Mouse (Mus musculus): ENCODE data around the gene Tbc1d22a. TPM values are rescaled to one million over a fixed set of nuclear protein-coding genes. Genes with fewer than 3 reads are reported as not detected.
"Not testable (repeated sequence)": the region's sequence is repeated elsewhere in the genome, so short reads cannot be mapped to it uniquely, and the experiment has no call there.

Tbc1d22a gene
- total RNA-seq, 2 experiments from 2014 or later = 19.6 to 20.4 TPM

GRCm38 (mm10) chr15:86199052-86199451, 15.2 kb upstream of the Tbc1d22a start:
- DNase-seq (ENCODE audit: extremely low spot score in 1 of 2, low spot score in 2 of 2) = no peak
- intact Hi-C loops (cut with DNase I) = no loop called here

GRCm38 (mm10) chr15:86199482-86199881, 14.8 kb upstream of the Tbc1d22a start:
- DNase-seq (ENCODE audit: extremely low spot score in 1 of 2, low spot score in 2 of 2) = no peak
- intact Hi-C loops (cut with DNase I) = no loop called here

- intact Hi-C loops (cut with DNase I) = no loop called here
- DNase-seq (ENCODE audit: extremely low spot score in 1 of 2, low spot score in 2 of 2) = no peak
Observed at GRCm38 (mm10) chr15:86200169-86200568, 14.1 kb upstream of the Tbc1d22a start.

- DNase-seq (ENCODE audit: extremely low spot score in 1 of 2, low spot score in 2 of 2) = peak in 1 of 2 experiments; percentile 53
- intact Hi-C loops (cut with DNase I) = no loop called here
Observed at GRCm38 (mm10) chr15:86201095-86201494, 13.2 kb upstream of the Tbc1d22a start.

GRCm38 (mm10) chr15:86201696-86202330, 12.4 kb upstream of the Tbc1d22a start:
- peak in 1 of 2 experiments; percentile 72 for DNase-seq (ENCODE audit: extremely low spot score in 1 of 2, low spot score in 2 of 2)
- intact Hi-C loops (cut with DNase I) = no loop called here

- DNase-seq (ENCODE audit: extremely low spot score in 1 of 2, low spot score in 2 of 2) = no peak
- intact Hi-C loops (cut with DNase I) = no loop called here
Observed at GRCm38 (mm10) chr15:86202640-86203039, 11.6 kb upstream of the Tbc1d22a start.

- intact Hi-C loops (cut with DNase I) = no loop called here
- DNase-seq (ENCODE audit: extremely low spot score in 1 of 2, low spot score in 2 of 2) = no peak
Observed at GRCm38 (mm10) chr15:86203292-86203793, 10.9 kb upstream of the Tbc1d22a start.

- intact Hi-C loops (cut with DNase I) = no loop called here
- DNase-seq (ENCODE audit: extremely low spot score in 1 of 2, low spot score in 2 of 2) = peak in 1 of 2 experiments; percentile 51
Observed at GRCm38 (mm10) chr15:86203942-86204561, 10.2 kb upstream of the Tbc1d22a start.

- peak in 1 of 2 experiments; percentile 62 for DNase-seq (ENCODE audit: extremely low spot score in 1 of 2, low spot score in 2 of 2)
- intact Hi-C loops (cut with DNase I) = no loop called here
Observed at GRCm38 (mm10) chr15:86205300-86205699, 9.0 kb upstream of the Tbc1d22a start.

- no peak for DNase-seq (ENCODE audit: extremely low spot score in 1 of 2, low spot score in 2 of 2)
- intact Hi-C loops (cut with DNase I) = no loop called here
Observed at GRCm38 (mm10) chr15:86206385-86206784, 7.9 kb upstream of the Tbc1d22a start.

GRCm38 (mm10) chr15:86212193-86212592, 2.1 kb upstream of the Tbc1d22a start:
- DNase-seq (ENCODE audit: extremely low spot score in 1 of 2, low spot score in 2 of 2); intact Hi-C loops (cut with DNase I): not testable (repeated sequence)

GRCm38 (mm10) chr15:86214549-86215201, 416 bp downstream of the Tbc1d22a start:
- DNase-seq (ENCODE audit: extremely low spot score in 1 of 2, low spot score in 2 of 2) = no peak
- intact Hi-C loops (cut with DNase I) = no loop called here

GRCm38 (mm10) chr15:86216641-86217040, 2.4 kb downstream of the Tbc1d22a start:
- DNase-seq (ENCODE audit: extremely low spot score in 1 of 2, low spot score in 2 of 2); intact Hi-C loops (cut with DNase I): not testable (repeated sequence)

- no peak for DNase-seq (ENCODE audit: extremely low spot score in 1 of 2, low spot score in 2 of 2)
- intact Hi-C loops (cut with DNase I) = no loop called here
Observed at GRCm38 (mm10) chr15:86219534-86220228, 5.4 kb downstream of the Tbc1d22a start.

- intact Hi-C loops (cut with DNase I) = no loop called here
- no peak for DNase-seq (ENCODE audit: extremely low spot score in 1 of 2, low spot score in 2 of 2)
Observed at GRCm38 (mm10) chr15:86220229-86220630, 6.0 kb downstream of the Tbc1d22a start.

GRCm38 (mm10) chr15:86220715-86221114, 6.5 kb downstream of the Tbc1d22a start:
- intact Hi-C loops (cut with DNase I) = no loop called here
- no peak for DNase-seq (ENCODE audit: extremely low spot score in 1 of 2, low spot score in 2 of 2)

GRCm38 (mm10) chr15:86221369-86221768, 7.1 kb downstream of the Tbc1d22a start:
- DNase-seq (ENCODE audit: extremely low spot score in 1 of 2, low spot score in 2 of 2) = no peak
- intact Hi-C loops (cut with DNase I) = no loop called here

- intact Hi-C loops (cut with DNase I); DNase-seq (ENCODE audit: extremely low spot score in 1 of 2, low spot score in 2 of 2): not testable (repeated sequence)
Observed at GRCm38 (mm10) chr15:86221901-86222300, 7.6 kb downstream of the Tbc1d22a start.

GRCm38 (mm10) chr15:86224972-86225551, 10.8 kb downstream of the Tbc1d22a start:
- intact Hi-C loops (cut with DNase I) = no loop called here
- no peak for DNase-seq (ENCODE audit: extremely low spot score in 1 of 2, low spot score in 2 of 2)

Data from left cerebral cortex, postnatal 10 days (tissue).